Mouse (Mus musculus) liver, adult 2 months (tissue): ENCODE measurements around the gene Sap30.

Experiments
- CTCF ChIP-seq: fragments of 200-500 bp; IDR thresholded peaks from 2 replicates; pipeline ENCODE4 v1.5.1; 2011; ENCODE audit warnings: low read depth, low read length, control low read depth
- POLR2A ChIP-seq: fragments of 200-500 bp; IDR thresholded peaks from 2 replicates; pipeline ENCODE4 v1.6.1; 2011; ENCODE audit warnings: low read length, control low read depth; ENCODE audit not compliant: insufficient read depth; ENCODE audit errors: extremely low read depth

GRCm38 (mm10) chr8:57530666-57531349 is 43.1 kb upstream of the Sap30 start:
- TF ChIP-seq CTCF (peak; percentile 69), POLR2A (no peak)
